Mouse (Mus musculus) heart, adult 8-10 months (tissue): Measurements from ENCODE around the gene Phka2. TPM values are rescaled to one million over a fixed set of nuclear protein-coding genes. Genes with fewer than 3 reads are reported as not detected.

ENCODE experiments used
- DNase-seq: peaks from one replicate; pipeline ENCODE4 v3.0.0; 2022; ENCODE audit warnings: low spot score
- total RNA-seq, 4 experiments: library from RNA; stranded (reverse); gene quantifications; 2 replicates each; pipeline ENCODE4 v1.2.4; 2022

Phka2 gene
- total RNA-seq, 4 experiments from 2014 or later = 7.8 to 15.9 (median 10.8) TPM

- no peak for DNase-seq
These were observed 96.8 kb downstream of the Phka2 start for GRCm38 (mm10) chrX:160598562-160599458.

- no peak for DNase-seq
These were observed 99.1 kb downstream of the Phka2 start for GRCm38 (mm10) chrX:160601053-160601452.

- DNase-seq = no peak
These were observed 100.8 kb downstream of the Phka2 start for GRCm38 (mm10) chrX:160602770-160603169.

GRCm38 (mm10) chrX:160603316-160603715, 101.3 kb downstream of the Phka2 start:
- DNase-seq = no peak

GRCm38 (mm10) chrX:160603981-160604541, 102.1 kb downstream of the Phka2 start:
- peak; percentile 38 for DNase-seq

- DNase-seq = no peak
These were observed 107.9 kb downstream of the Phka2 start for GRCm38 (mm10) chrX:160609849-160610248.

GRCm38 (mm10) chrX:160610482-160610881, 108.5 kb downstream of the Phka2 start:
- DNase-seq = no peak

- DNase-seq = no peak
These were observed 109.1 kb downstream of the Phka2 start for GRCm38 (mm10) chrX:160610882-160611644.

Other genes starting within 250 kb of the Phka2 start
- under 1 TPM; 0.52 to 0.72 (median 0.57) TPM for gene Adgrg2, start 111.5 kb upstream of the Phka2 start, total RNA-seq
- not detected for gene Ppef1, start 233.6 kb downstream of the Phka2 start, total RNA-seq